Mouse (Mus musculus): Measurements from ENCODE around the gene 4931429L15Rik.

GRCm38 (mm10) chr9:46353330-46353724 is 33.5 kb upstream of the 4931429L15Rik start:
- no peak for TF ChIP-seq CTCF (IDR thresholded peaks at IDR 0.05; ENCODE audit: control insufficient read depth, insufficient read depth, insufficient read length)
- no peak for TF ChIP-seq FOSL1 (IDR thresholded peaks at IDR 0.05; ENCODE audit: insufficient read depth, low read length, poor library complexity, severe bottlenecking)
- no peak for TF ChIP-seq CEBPB (IDR thresholded peaks at IDR 0.05; ENCODE audit: low read depth)
- no peak for TF ChIP-seq MYOG (IDR thresholded peaks at IDR 0.05; ENCODE audit: control insufficient read depth, extremely low read depth, insufficient read length)
- TF ChIP-seq MAX (IDR thresholded peaks at IDR 0.05) = no peak
- TF ChIP-seq MYOD1 (IDR thresholded peaks at IDR 0.05; ENCODE audit: control insufficient read depth, insufficient read length, low read depth) = no peak
- TF ChIP-seq USF1 (IDR thresholded peaks at IDR 0.05; ENCODE audit: low read depth) = no peak

Measured in C2C12 (cell line).